Comparison of ENCODE assay signal across 8 mouse cellular contexts in the genomic region with DNA sequence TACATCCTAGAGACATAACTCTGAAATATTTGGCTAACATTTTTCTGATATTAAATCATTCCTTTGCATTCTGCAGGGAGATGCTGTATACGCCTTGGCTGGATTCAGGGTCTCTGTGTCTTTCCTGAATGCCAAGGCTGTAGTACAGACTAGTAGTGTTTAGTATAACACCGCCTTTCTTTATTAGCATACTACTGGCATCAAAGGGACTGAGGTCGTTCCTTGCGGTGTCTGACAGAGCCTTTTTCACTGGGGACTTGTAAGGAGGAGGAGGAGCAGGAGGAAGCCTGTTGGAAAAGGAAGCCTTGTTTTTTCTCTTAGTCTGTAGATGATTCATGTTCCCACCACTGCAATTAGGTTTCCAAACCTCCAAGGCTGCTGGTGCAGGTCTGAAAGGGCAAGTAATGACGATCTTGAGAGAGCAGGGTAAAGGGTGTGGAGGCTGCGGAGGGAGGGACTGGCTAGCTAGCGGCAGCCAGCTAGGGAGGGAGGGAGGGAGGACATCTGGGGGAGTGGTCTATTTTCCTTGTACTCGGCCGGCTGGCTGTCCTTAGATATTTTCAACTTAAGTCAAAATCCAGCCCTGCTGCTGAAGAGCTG.
A peak's percentile ranks its signal among the peaks of the same experiment; 100 is the strongest.
DNase-seq lines count a peak whose midpoint lies in the region; ATAC-seq and TF ChIP-seq lines count a peak whose summit lies in the region.

No protein-coding gene starts in this region.

- H3K9ac ChIP-seq in hindbrain, embryonic 15.5 days, result peak overlapping the region; percentile 45
- no peak overlapping the region for H3K9ac ChIP-seq in limb, embryonic 11.5 days (ENCODE audit: low read length)
- H3K9ac ChIP-seq in midbrain, embryonic 13.5 days (replicated peaks), result peak overlapping the region; percentile 51; the same call in 1 of the 2 replicates

- DNase-seq in Muller cell, postnatal 12 days (ENCODE audit: inconsistent ontology term), result peak; percentile 75
- peak; percentile 82 for DNase-seq in brain, embryonic 14.5 days (ENCODE audit: low read depth)
- DNase-seq in gastrocnemius, postnatal 10 days, result peak; percentile 30
- DNase-seq in limb, embryonic 11.5 days (ENCODE audit: low spot score), result peak; percentile 71
- DNase-seq in urinary bladder, postnatal 36 days (ENCODE audit: low spot score in 2 of 2), result peak; percentile 27 to 66
- DNase-seq in spleen, adult 18-20 months, result no peak

- TF ChIP-seq CTCF in brain, embryonic 14.5 days (IDR thresholded peaks at IDR 0.05; ENCODE audit: borderline replicate concordance, extremely low read depth, insufficient read depth, insufficient read length), result no peak

- peak; percentile 88 for ATAC-seq in hindbrain, embryonic 15.5 days (ENCODE audit: low FRiP score, low read depth)
- ATAC-seq in limb, embryonic 11.5 days (ENCODE audit: insufficient number of reproducible peaks, low FRiP score, low TSS enrichment, low read depth), result peak; percentile 75
- ATAC-seq in midbrain, embryonic 13.5 days, result peak; percentile 94

- peaks cover 15% of the 10 kb centered on the region for H3K4me1 ChIP-seq in hindbrain, embryonic 15.5 days (replicated peaks)
- peaks cover 18% of the 10 kb centered on the region for H3K4me1 ChIP-seq in limb, embryonic 11.5 days (ENCODE audit: control insufficient read depth, insufficient read depth, low read length)
- H3K4me1 ChIP-seq in midbrain, embryonic 13.5 days (replicated peaks), result peaks cover 16% of the 10 kb centered on the region

- 3% methylated on average over 9 of the region's 9 CpGs for WGBS in hindbrain, embryonic 15.5 days
- 5% methylated on average over 9 of the region's 9 CpGs for WGBS in limb, embryonic 11.5 days
- WGBS in midbrain, embryonic 13.5 days, result 4% methylated on average over 8 of the region's 9 CpGs

- no peaks in the 10 kb centered on the region for H3K27me3 ChIP-seq in hindbrain, embryonic 15.5 days
- no peaks in the 10 kb centered on the region for H3K27me3 ChIP-seq in limb, embryonic 11.5 days (ENCODE audit: control insufficient read depth, insufficient read depth, low read length)
- H3K27me3 ChIP-seq in midbrain, embryonic 13.5 days, result no peaks in the 10 kb centered on the region

- H3K36me3 ChIP-seq in hindbrain, embryonic 15.5 days, result no peaks in the 10 kb centered on the region
- no peaks in the 10 kb centered on the region for H3K36me3 ChIP-seq in limb, embryonic 11.5 days (ENCODE audit: control insufficient read depth, insufficient read depth, low read length)
- H3K36me3 ChIP-seq in midbrain, embryonic 13.5 days, result no peaks in the 10 kb centered on the region

- peak overlapping the region; percentile 71 for H3K27ac ChIP-seq in hindbrain, embryonic 15.5 days (replicated peaks)
- H3K27ac ChIP-seq in limb, embryonic 11.5 days (replicated peaks; ENCODE audit: low read depth, low read length), result no peak overlapping the region
- peak overlapping the region; percentile 70 for H3K27ac ChIP-seq in midbrain, embryonic 13.5 days

- H3K9me3 ChIP-seq in hindbrain, embryonic 15.5 days, result no peaks in the 10 kb centered on the region
- H3K9me3 ChIP-seq in limb, embryonic 11.5 days (ENCODE audit: control insufficient read depth, low read length), result no peaks in the 10 kb centered on the region
- H3K9me3 ChIP-seq in midbrain, embryonic 13.5 days, result no peaks in the 10 kb centered on the region

- peak overlapping the region; percentile 41 for H3K4me3 ChIP-seq in hindbrain, embryonic 15.5 days
- H3K4me3 ChIP-seq in limb, embryonic 11.5 days (ENCODE audit: low read depth, low read length), result no peak overlapping the region
- H3K4me3 ChIP-seq in midbrain, embryonic 13.5 days (replicated peaks), result peak overlapping the region; percentile 37

- TF ChIP-seq POLR2A in brain, embryonic 14.5 days (IDR thresholded peaks at IDR 0.05; ENCODE audit: borderline replicate concordance, extremely low read depth, insufficient read depth, insufficient read length, poor library complexity, severe bottlenecking), result no peak

- H3K4me2 ChIP-seq in hindbrain, embryonic 15.5 days, result peak overlapping the region; percentile 71
- peak overlapping the region; percentile 22; the same call in 1 of the 2 replicates for H3K4me2 ChIP-seq in limb, embryonic 11.5 days (ENCODE audit: low read depth, severe bottlenecking)
- peak overlapping the region; percentile 58 for H3K4me2 ChIP-seq in midbrain, embryonic 13.5 days (replicated peaks)

Comparison
In these comparisons a context has a peak if more than half of its experiments do, and no peak if none do; other contexts are left out.
1. DNase-seq: peak in Muller cell, postnatal 12 days (single experiment), brain, embryonic 14.5 days (single experiment), gastrocnemius, postnatal 10 days (single experiment), limb, embryonic 11.5 days (single experiment) and urinary bladder, postnatal 36 days (2 of 2); none in spleen, adult 18-20 months (0 of 2).
2. Peak in every context shown above with its lines, with median percentiles within 50 percentile points of each other: ATAC-seq and H3K4me2 ChIP-seq.